Mouse (Mus musculus): ENCODE results near the gene Slc41a1.

DNA sequence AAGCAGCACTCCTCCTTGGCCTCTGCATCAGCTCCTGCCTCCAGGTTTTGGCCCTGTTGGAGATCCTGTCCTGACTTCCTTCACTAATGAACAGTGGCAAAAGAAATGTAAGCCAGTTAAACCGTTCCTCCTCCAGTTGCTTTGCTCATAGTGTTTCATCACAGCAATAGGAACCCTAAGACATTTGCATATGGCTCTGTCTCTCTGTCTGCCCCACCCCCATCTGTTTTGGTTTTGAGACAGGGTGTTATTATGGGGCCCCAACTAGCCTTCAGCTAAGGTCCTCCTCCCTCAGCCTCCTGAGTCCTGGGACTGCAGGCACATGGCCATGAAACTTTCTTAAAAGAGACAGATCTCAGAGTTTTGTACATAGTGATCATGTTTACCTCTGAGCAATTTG lies 27.3 kb upstream of the Slc41a1 start:
- TF ChIP-seq CTCF (IDR thresholded peaks at IDR 0.05; ENCODE audit: low read depth, low read length) = no peak
- no peak for TF ChIP-seq POLR2A (IDR thresholded peaks at IDR 0.05; ENCODE audit: insufficient read depth, low read length)
